Mouse (Mus musculus): ENCODE measurements at regions not wholly inside any gene's neighbourhood (a gene's known extent, or its start where the extent isn't known, plus 50 kb on each side); places are given as distances from the start of the nearest gene placed in this dataset.

DNA sequence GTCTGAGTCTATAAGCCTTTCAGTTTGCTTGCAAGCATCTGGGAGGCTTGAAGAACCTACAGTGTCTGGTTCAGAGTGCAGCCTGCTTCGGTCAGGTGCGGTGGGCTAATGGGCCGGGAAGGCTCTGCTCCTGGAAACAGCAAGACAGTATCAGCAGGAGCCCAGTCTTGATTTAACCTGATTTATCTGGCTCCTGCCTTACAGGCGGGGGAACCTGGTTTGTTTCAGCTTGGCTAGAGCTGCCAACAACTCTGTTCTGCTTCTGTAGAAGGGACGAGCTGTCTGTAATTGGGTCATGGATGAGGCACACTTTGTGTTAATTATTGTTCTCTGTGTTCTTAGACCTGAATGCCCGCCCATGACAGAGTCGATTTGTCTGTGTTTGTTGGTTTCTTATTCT, 65.3 kb upstream of the Ccdc85a start:
- Histone ChIP-seq H3K36me3 (ENCODE audit: control insufficient read depth, insufficient read depth, low read length, poor library complexity, severe bottlenecking) (no peaks in the 10 kb centered on the region), H3K9ac (ENCODE audit: insufficient read depth, low read depth, low read length, poor library complexity, severe bottlenecking) (no peak overlapping the region), H3K4me1 (ENCODE audit: control insufficient read depth in 2 of 2, insufficient read depth in 2 of 2, low read length in 2 of 2, poor library complexity in 1 of 2) (peaks cover 3 to 10% of the 10 kb centered on the region in 2 experiments; a peak in 2 of 4 replicates), H3K4me3 (ENCODE audit: insufficient read depth in 1 of 2, low read depth in 1 of 2, low read length in 2 of 2, poor library complexity in 1 of 2, severe bottlenecking in 1 of 2) (0 out of 4 replicates have a peak overlapping the region, but pooled peaks of 1 of the 2 experiments have one; percentile 17), H3K9me3 (ENCODE audit: control insufficient read depth, insufficient read depth, low read depth, low read length) (no peaks in the 10 kb centered on the region), H3K27ac (ENCODE audit: insufficient read depth, low read depth, low read length, poor library complexity, severe bottlenecking) (no peak overlapping the region)
- TF ChIP-seq HCFC1 (IDR thresholded peaks at IDR 0.05; ENCODE audit: borderline replicate concordance, insufficient read depth, low read length) (no peak), ZC3H11A (IDR thresholded peaks at IDR 0.05; ENCODE audit: borderline replicate concordance, low read depth, low read length) (no peak), CHD2 (IDR thresholded peaks at IDR 0.05; ENCODE audit: low read depth, low read length) (no peak), ZNF384 (IDR thresholded peaks at IDR 0.05; ENCODE audit: low read depth, low read length) (no peak), MAFK (IDR thresholded peaks at IDR 0.05; ENCODE audit: insufficient read depth, low read depth, low read length) (no peak)
- DNase-seq (ENCODE audit: low read depth, low spot score), result peak; percentile 16
- in situ Hi-C loops (cut with MboI; ENCODE audit: low sequenced_read_pairs in 2 of 2, unreplicated experiment in 2 of 2), result no loop called here

DNA sequence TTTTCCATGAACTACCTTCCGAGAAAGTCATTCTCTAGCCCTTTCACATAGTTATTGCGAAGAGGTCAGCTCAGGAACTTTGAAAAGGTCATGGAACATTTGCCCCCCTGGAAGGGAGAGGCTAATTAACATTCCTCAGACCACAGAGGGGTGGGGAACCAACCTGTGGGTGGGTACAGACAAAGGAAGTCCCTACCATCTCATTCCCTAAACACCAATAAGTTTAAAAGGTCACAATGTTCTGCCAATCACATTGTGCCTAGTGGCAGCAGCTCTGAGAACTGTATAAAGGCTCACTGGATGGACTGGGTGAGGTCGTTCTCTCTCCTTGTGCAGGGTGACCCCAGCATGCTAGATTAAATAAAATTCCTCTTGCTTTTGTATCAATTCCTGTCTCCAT, 64.8 kb upstream of the Ccdc85a start:
- in situ Hi-C loops (cut with MboI; ENCODE audit: low sequenced_read_pairs in 2 of 2, unreplicated experiment in 2 of 2), result no loop called here
- Histone ChIP-seq H3K4me1 (ENCODE audit: control insufficient read depth in 2 of 2, insufficient read depth in 2 of 2, low read length in 2 of 2, poor library complexity in 1 of 2) (peaks cover 3 to 10% of the 10 kb centered on the region in 2 experiments; a peak in 2 of 4 replicates), H3K36me3 (ENCODE audit: control insufficient read depth, insufficient read depth, low read length, poor library complexity, severe bottlenecking) (no peaks in the 10 kb centered on the region), H3K27ac (ENCODE audit: insufficient read depth, low read depth, low read length, poor library complexity, severe bottlenecking) (no peak overlapping the region), H3K4me3 (ENCODE audit: insufficient read depth in 1 of 2, low read depth in 1 of 2, low read length in 2 of 2, poor library complexity in 1 of 2, severe bottlenecking in 1 of 2) (0 out of 4 replicates have a peak overlapping the region, but pooled peaks of 1 of the 2 experiments have one; percentile 17), H3K9me3 (ENCODE audit: control insufficient read depth, insufficient read depth, low read depth, low read length) (no peaks in the 10 kb centered on the region), H3K9ac (ENCODE audit: insufficient read depth, low read depth, low read length, poor library complexity, severe bottlenecking) (no peak overlapping the region)
- peak; percentile 19 for DNase-seq (ENCODE audit: low read depth, low spot score)
- TF ChIP-seq CHD2 (IDR thresholded peaks at IDR 0.05; ENCODE audit: low read depth, low read length) (no peak), ZNF384 (IDR thresholded peaks at IDR 0.05; ENCODE audit: low read depth, low read length) (no peak), ZC3H11A (IDR thresholded peaks at IDR 0.05; ENCODE audit: borderline replicate concordance, low read depth, low read length) (no peak), HCFC1 (IDR thresholded peaks at IDR 0.05; ENCODE audit: borderline replicate concordance, insufficient read depth, low read length) (no peak)

DNA sequence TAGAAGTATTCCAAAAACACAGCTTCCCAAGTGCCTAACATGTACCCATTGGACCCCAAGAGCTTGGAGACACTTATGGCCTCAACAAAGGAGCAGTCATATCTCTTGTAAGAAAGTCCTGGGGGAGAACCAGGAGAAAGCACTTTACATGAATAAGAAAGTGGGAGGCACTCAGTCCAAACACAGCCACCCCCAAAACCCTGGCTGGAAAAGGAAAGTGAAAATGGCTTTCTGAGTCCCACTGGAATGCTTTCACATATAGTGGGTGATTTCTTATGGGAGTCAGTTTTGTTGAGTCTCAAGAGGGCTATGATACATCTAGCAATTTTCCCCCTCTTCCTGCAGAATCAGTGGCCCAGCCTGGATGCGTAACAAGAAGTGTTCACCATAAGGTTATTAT, 55.0 kb upstream of the Ccdc85a start:
- no peak overlapping the region for H3K4me3 ChIP-seq (ENCODE audit: insufficient read depth in 1 of 2, low read depth in 1 of 2, low read length in 2 of 2, poor library complexity in 1 of 2, severe bottlenecking in 1 of 2)
- no peaks in the 10 kb centered on the region for H3K9me3 ChIP-seq (ENCODE audit: control insufficient read depth, insufficient read depth, low read depth, low read length)
- H3K9ac ChIP-seq (ENCODE audit: insufficient read depth, low read depth, low read length, poor library complexity, severe bottlenecking), result no peak overlapping the region
- H3K27ac ChIP-seq (ENCODE audit: insufficient read depth, low read depth, low read length, poor library complexity, severe bottlenecking), result no peak overlapping the region
- no peak for DNase-seq (ENCODE audit: low read depth, low spot score)
- no peak for TF ChIP-seq ZC3H11A (IDR thresholded peaks at IDR 0.05; ENCODE audit: borderline replicate concordance, low read depth, low read length)
- TF ChIP-seq CHD2 (IDR thresholded peaks at IDR 0.05; ENCODE audit: low read depth, low read length), result no peak
- TF ChIP-seq ZNF384 (IDR thresholded peaks at IDR 0.05; ENCODE audit: low read depth, low read length), result no peak
- TF ChIP-seq HCFC1 (IDR thresholded peaks at IDR 0.05; ENCODE audit: borderline replicate concordance, insufficient read depth, low read length), result no peak
- no peak for TF ChIP-seq MAFK (IDR thresholded peaks at IDR 0.05; ENCODE audit: insufficient read depth, low read depth, low read length)
- H3K4me1 ChIP-seq (ENCODE audit: control insufficient read depth in 2 of 2, insufficient read depth in 2 of 2, low read length in 2 of 2, poor library complexity in 1 of 2), result no peaks in the 10 kb centered on the region
- H3K36me3 ChIP-seq (ENCODE audit: control insufficient read depth, insufficient read depth, low read length, poor library complexity, severe bottlenecking), result no peaks in the 10 kb centered on the region
- in situ Hi-C loops (cut with MboI; ENCODE audit: low sequenced_read_pairs in 2 of 2, unreplicated experiment in 2 of 2), result no loop called here

DNA sequence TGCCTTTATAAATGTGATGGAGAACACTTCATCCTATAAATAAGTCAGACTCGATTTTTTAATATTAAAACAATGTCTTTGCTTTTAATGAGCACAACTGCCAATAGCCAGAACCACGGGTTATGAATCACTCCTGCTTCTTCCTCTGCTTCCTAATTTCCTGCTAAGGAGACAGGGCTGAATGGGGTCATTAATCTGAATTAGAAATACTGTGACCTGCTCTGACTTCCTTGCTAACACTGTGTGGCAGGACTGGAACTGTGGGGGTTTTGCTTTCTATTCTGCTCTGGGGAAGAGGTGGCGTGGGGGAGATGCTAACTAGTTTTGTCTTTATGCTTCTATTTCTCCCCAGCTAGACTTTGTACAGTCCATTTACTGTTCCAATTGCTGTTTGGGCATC, 52.6 kb upstream of the Ccdc85a start:
- no peaks in the 10 kb centered on the region for H3K4me1 ChIP-seq (ENCODE audit: control insufficient read depth in 2 of 2, insufficient read depth in 2 of 2, low read length in 2 of 2, poor library complexity in 1 of 2)
- no peak for DNase-seq (ENCODE audit: low read depth, low spot score)
- TF ChIP-seq MAFK (IDR thresholded peaks at IDR 0.05; ENCODE audit: insufficient read depth, low read depth, low read length) (no peak), HCFC1 (IDR thresholded peaks at IDR 0.05; ENCODE audit: borderline replicate concordance, insufficient read depth, low read length) (no peak), CHD2 (IDR thresholded peaks at IDR 0.05; ENCODE audit: low read depth, low read length) (no peak), ZNF384 (IDR thresholded peaks at IDR 0.05; ENCODE audit: low read depth, low read length) (no peak), ZC3H11A (IDR thresholded peaks at IDR 0.05; ENCODE audit: borderline replicate concordance, low read depth, low read length) (no peak)
- in situ Hi-C loops (cut with MboI; ENCODE audit: low sequenced_read_pairs in 2 of 2, unreplicated experiment in 2 of 2), result no loop called here
- no peaks in the 10 kb centered on the region for H3K36me3 ChIP-seq (ENCODE audit: control insufficient read depth, insufficient read depth, low read length, poor library complexity, severe bottlenecking)
- no peaks in the 10 kb centered on the region for H3K9me3 ChIP-seq (ENCODE audit: control insufficient read depth, insufficient read depth, low read depth, low read length)
- H3K27ac ChIP-seq (ENCODE audit: insufficient read depth, low read depth, low read length, poor library complexity, severe bottlenecking), result no peak overlapping the region
- no peak overlapping the region for H3K4me3 ChIP-seq (ENCODE audit: insufficient read depth in 1 of 2, low read depth in 1 of 2, low read length in 2 of 2, poor library complexity in 1 of 2, severe bottlenecking in 1 of 2)
- no peak overlapping the region for H3K9ac ChIP-seq (ENCODE audit: insufficient read depth, low read depth, low read length, poor library complexity, severe bottlenecking)

All from ES-E14 (cell line).